Mouse (Mus musculus) MEL (cell line): ENCODE data around the gene Agtrap. TPM values are rescaled to one million over a fixed set of nuclear protein-coding genes. Genes with fewer than 3 reads are reported as not detected.

ENCODE experiments used
- DNase-seq: peaks from one replicate; pipeline ENCODE4 v3.0.0; 2011; ENCODE audit warnings: low read depth, low spot score
- H3K27ac ChIP-seq: 2 replicates; pipeline ENCODE4 v1.5.1; 2012; ENCODE audit warnings: low read depth, mild to moderate bottlenecking, control low read depth, low read length, moderate library complexity; ENCODE audit not compliant: control insufficient read depth
- H3K27me3 ChIP-seq, 2 experiments: fragments of 150-350 bp in 1 of 2; sonication (generic) in 1 of 2; 2 replicates each; pipeline ENCODE4 v1.6.1; 2012; ENCODE audit warnings: low read length in 2 of 2, mild to moderate bottlenecking in 2 of 2, improper control_type of control experiment in 1 of 2, moderate library complexity in 1 of 2; ENCODE audit not compliant: insufficient read depth in 2 of 2, control insufficient read depth in 1 of 2
- H3K36me3 ChIP-seq, 2 experiments: 2 replicates each; pipeline ENCODE4 v1.6.1; 2012 to 2014; ENCODE audit warnings: low read length in 2 of 2, improper control_type of control experiment in 1 of 2, inconsistent platforms in 1 of 2, mild to moderate bottlenecking in 1 of 2; ENCODE audit not compliant: insufficient read depth in 2 of 2, control insufficient read depth in 1 of 2
- H3K4me1 ChIP-seq, 2 experiments: fragments of 150-350 bp in 1 of 2; sonication (generic) in 1 of 2; 2 replicates each; pipeline ENCODE4 v1.6.1; 2012; ENCODE audit warnings: low read length in 2 of 2, improper control_type of control experiment in 1 of 2, mild to moderate bottlenecking in 1 of 2; ENCODE audit not compliant: insufficient read depth in 2 of 2, control insufficient read depth in 1 of 2
- H3K4me3 ChIP-seq, 2 experiments: fragments of 150-350 bp in 1 of 2; sonication (generic) in 1 of 2; 2 replicates each; pipeline ENCODE4 v1.5.1; 2012; ENCODE audit warnings: low read depth in 2 of 2, low read length in 2 of 2, mild to moderate bottlenecking in 2 of 2, moderate library complexity in 2 of 2, control low read depth in 1 of 2, improper control_type of control experiment in 1 of 2; ENCODE audit not compliant: control insufficient read depth in 1 of 2, insufficient read depth in 1 of 2
- H3K79me2 ChIP-seq: 2 replicates; pipeline ENCODE4 v1.6.1; 2012; ENCODE audit warnings: mild to moderate bottlenecking, low read length, moderate library complexity; ENCODE audit not compliant: control insufficient read depth, poor library complexity, insufficient read depth
- H3K9ac ChIP-seq: 2 replicates; pipeline ENCODE4 v1.6.1; 2012; ENCODE audit warnings: low read depth, mild to moderate bottlenecking, control low read depth, low read length, moderate library complexity; ENCODE audit not compliant: control insufficient read depth, poor library complexity, severe bottlenecking
- H3K9me3 ChIP-seq: fragments of 150-350 bp; sonication (generic); replicated peaks from 2 replicates; pipeline ENCODE4 v1.6.1; 2012; ENCODE audit warnings: mild to moderate bottlenecking, low read length, improper control_type of control experiment, moderate library complexity; ENCODE audit not compliant: insufficient read depth
- BHLHE40 ChIP-seq: IDR thresholded peaks from 2 replicates; pipeline ENCODE4 v1.6.1; 2012; ENCODE audit warnings: low read depth, mild to moderate bottlenecking, inconsistent platforms, low read length, improper control_type of control experiment, borderline replicate concordance
- CTCF ChIP-seq, 3 experiments: IDR thresholded peaks in 2 of 3; conservative IDR thresholded peaks in 1 of 3; 2 replicates each; pipeline ENCODE4 v1.5.1; 2011 to 2012; ENCODE audit warnings: low read length in 3 of 3, low read depth in 2 of 3, mild to moderate bottlenecking in 2 of 3, improper control_type of control experiment in 1 of 3, inconsistent platforms in 1 of 3, mixed read lengths in 1 of 3, moderate library complexity in 1 of 3; ENCODE audit not compliant: control insufficient read depth in 1 of 3, insufficient read depth in 1 of 3, poor library complexity in 1 of 3, severe bottlenecking in 1 of 3
- E2F4 ChIP-seq: IDR thresholded peaks from 2 replicates; pipeline ENCODE4 v1.6.1; 2011; ENCODE audit warnings: low read depth, low read length, improper control_type of control experiment, borderline replicate concordance
- EP300 ChIP-seq, 2 experiments: IDR thresholded peaks; 2 replicates each; pipeline ENCODE4 v1.6.1; 2011; ENCODE audit warnings: improper control_type of control experiment in 2 of 2, low read length in 2 of 2, low read depth in 1 of 2, mild to moderate bottlenecking in 1 of 2
- GABPA ChIP-seq: IDR thresholded peaks from 2 replicates; pipeline ENCODE4 v1.6.1; 2012; ENCODE audit warnings: low read depth, mild to moderate bottlenecking, inconsistent platforms, low read length, improper control_type of control experiment, moderate library complexity
- HCFC1 ChIP-seq: IDR thresholded peaks from 2 replicates; pipeline ENCODE4 v1.6.1; 2012; ENCODE audit warnings: low read depth, mild to moderate bottlenecking, inconsistent platforms, low read length, improper control_type of control experiment, moderate library complexity
- MEF2A ChIP-seq: IDR thresholded peaks from 2 replicates; pipeline ENCODE4 v1.6.1; 2014; ENCODE audit warnings: low read depth, mild to moderate bottlenecking, inconsistent platforms, low read length, improper control_type of control experiment; ENCODE audit not compliant: poor library complexity, insufficient replicate concordance, severe bottlenecking; ENCODE audit errors: extremely low read depth
- MYB ChIP-seq: IDR thresholded peaks from 2 replicates; pipeline ENCODE4 v1.6.1; 2011; ENCODE audit warnings: mild to moderate bottlenecking, low read depth, low read length, improper control_type of control experiment
- MYC ChIP-seq: IDR thresholded peaks from 2 replicates; pipeline ENCODE4 v1.6.1; 2011; ENCODE audit warnings: low read depth, mild to moderate bottlenecking, low read length, improper control_type of control experiment, moderate library complexity
- NELFE ChIP-seq: IDR thresholded peaks from 2 replicates; pipeline ENCODE4 v1.6.1; 2011; ENCODE audit warnings: low read depth, low read length, improper control_type of control experiment
- RAD21 ChIP-seq: IDR thresholded peaks from 2 replicates; pipeline ENCODE4 v1.6.1; 2011; ENCODE audit warnings: mild to moderate bottlenecking, low read depth, low read length, improper control_type of control experiment
- SMC3 ChIP-seq: IDR thresholded peaks from 2 replicates; pipeline ENCODE4 v1.6.1; 2011; ENCODE audit warnings: low read depth, low read length, improper control_type of control experiment
- TBP ChIP-seq: IDR thresholded peaks from 2 replicates; pipeline ENCODE4 v1.8.0; 2011; ENCODE audit warnings: low read depth, low read length, improper control_type of control experiment
- ZC3H11A ChIP-seq: IDR thresholded peaks from 2 replicates; pipeline ENCODE4 v1.6.1; 2012; ENCODE audit warnings: low read depth, mild to moderate bottlenecking, inconsistent platforms, low read length, improper control_type of control experiment
- ZNF384 ChIP-seq: IDR thresholded peaks from 2 replicates; pipeline ENCODE4 v1.6.1; 2012; ENCODE audit warnings: low read depth, mild to moderate bottlenecking, inconsistent platforms, low read length, improper control_type of control experiment
- polyA plus RNA-seq, 2 experiments: library from polyadenylated mRNA; stranded (reverse) in 1 of 2; unstranded in 1 of 2; fragments of >175 nt in 1 of 2; fragments of >200 nt in 1 of 2; gene quantifications; 2 replicates each; pipeline versions ENCODE4 v1.2.1 to v1.2.4; 2012; ENCODE audit warnings: low replicate concordance in 2 of 2, low read depth in 1 of 2; ENCODE audit not compliant: insufficient read length in 2 of 2, insufficient read depth in 1 of 2, missing spikeins in 1 of 2
- total RNA-seq: library from RNA; depleted of rRNA; stranded (reverse); fragments of 300-350 nt; gene quantifications from 2 replicates; pipeline ENCODE4 v1.2.3, GENCODE M21; 2012

Gene Agtrap
- total and polyA plus RNA-seq, 3 experiments = 5.0 to 16.0 TPM; not detected in 1

GRCm38 (mm10) chr4:148060120-148061085 lies 27.4 kb downstream of the Agtrap start:
- no peaks in the 10 kb centered on the region for H3K4me1 ChIP-seq
- no peak for TF ChIP-seq EP300 (IDR thresholded peaks at IDR 0.05; ENCODE audit: low read depth in 1 of 2, low read length in 2 of 2)
- no peak for TF ChIP-seq ZNF384
- no peak for TF ChIP-seq MYC
- no peak for TF ChIP-seq TBP
- no peak for TF ChIP-seq MYB
- TF ChIP-seq E2F4 = no peak
- TF ChIP-seq GABPA = no peak
- TF ChIP-seq NELFE = no peak
- TF ChIP-seq BHLHE40 = no peak
- TF ChIP-seq CTCF (IDR thresholded peaks at IDR 0.05 in 2 of 3, conservative IDR thresholded peaks at IDR 0.05 in 1 of 3; ENCODE audit: control insufficient read depth in 1 of 3, insufficient read depth in 1 of 3, low read depth in 2 of 3, low read length in 3 of 3, poor library complexity in 1 of 3, severe bottlenecking in 1 of 3) = peak; percentile 49 to 76 (median 63)
- no peak for TF ChIP-seq HCFC1
- TF ChIP-seq RAD21 = peak; percentile 36
- peak; percentile 75 for TF ChIP-seq SMC3
- TF ChIP-seq ZC3H11A = 0 out of 2 replicates have a peak, but pooled peaks have one; percentile 25
- TF ChIP-seq, all 39 proteins: peak for 4
- Histone ChIP-seq H3K4me3 (no peak overlapping the region), H3K9ac (no peak overlapping the region), H3K27me3 (no peaks in the 10 kb centered on the region), H3K9me3 (no peaks in the 10 kb centered on the region), H3K79me2 (no peaks in the 10 kb centered on the region), H3K27ac (no peak overlapping the region), H3K36me3 (no peaks in the 10 kb centered on the region)
- peak; percentile 44 for DNase-seq

GRCm38 (mm10) chr4:148058993-148059392 lies 28.8 kb downstream of the Agtrap start:
- Histone ChIP-seq H3K9ac (no peak overlapping the region), H3K9me3 (no peaks in the 10 kb centered on the region), H3K36me3 (no peaks in the 10 kb centered on the region), H3K4me1 (no peaks in the 10 kb centered on the region), H3K79me2 (no peaks in the 10 kb centered on the region)
- no peak for TF ChIP-seq MEF2A
- TF ChIP-seq, all 39 proteins: peak for 0
- H3K27me3 ChIP-seq = no peaks in the 10 kb centered on the region
- no peak overlapping the region for H3K27ac ChIP-seq
- no peak for DNase-seq
- no peak overlapping the region for H3K4me3 ChIP-seq
